ENCODE assay signal across 8 mouse cellular contexts in genomic region chr16:5203200-5203599, GRCm38 (mm10). TPM values are rescaled to one million over a fixed set of nuclear protein-coding genes. Genes with fewer than 3 reads are reported as not detected.
DNase-seq lines count a peak whose midpoint lies in the region; ATAC-seq and TF ChIP-seq lines count a peak whose summit lies in the region.

No protein-coding gene starts in this region.

- peak overlapping the region; percentile 96 for H3K4me2 ChIP-seq in limb, embryonic 14.5 days (replicated peaks; ENCODE audit: low read depth, low read length, severe bottlenecking)
- H3K4me2 ChIP-seq in midbrain, embryonic 16.5 days (ENCODE audit: low read length) = peak overlapping the region; percentile 92

- WGBS in limb, embryonic 14.5 days = 2% methylated on average over 36 of the region's 36 CpGs
- WGBS in midbrain, embryonic 16.5 days = 1% methylated on average over 36 of the region's 36 CpGs

- ATAC-seq in limb, embryonic 14.5 days (ENCODE audit: low FRiP score, low read depth) = no peak; the same call in 1 of the 2 replicates
- peak; percentile 61; the same call in 1 of the 2 replicates for ATAC-seq in midbrain, embryonic 16.5 days

- intact Hi-C loops in heart, postnatal 36 days (cut with DNase I) = loop anchor here (2.0 kb wide), 1 partner anchor 52 kb away; the partner anchor contains the start of gene Eef2kmt

- H3K9me3 ChIP-seq in limb, embryonic 14.5 days (ENCODE audit: control insufficient read depth, low read length) = no peaks in the 10 kb centered on the region
- no peaks in the 10 kb centered on the region for H3K9me3 ChIP-seq in midbrain, embryonic 16.5 days (replicated peaks; ENCODE audit: control insufficient read depth, low read length, poor library complexity, severe bottlenecking)

- no peaks in the 10 kb centered on the region for H3K27me3 ChIP-seq in limb, embryonic 14.5 days (ENCODE audit: control insufficient read depth, insufficient read depth, low read length)
- no peaks in the 10 kb centered on the region for H3K27me3 ChIP-seq in midbrain, embryonic 16.5 days (ENCODE audit: control insufficient read depth, insufficient read depth, low read depth, low read length)

- H3K27ac ChIP-seq in brown adipose tissue, adult 24 weeks (replicated peaks; ENCODE audit: low read depth, low read length) = peak overlapping the region; percentile 10; the same call in 1 of the 2 replicates
- no peak overlapping the region for H3K27ac ChIP-seq in limb, embryonic 14.5 days (replicated peaks; ENCODE audit: low read depth, low read length)
- no peak overlapping the region for H3K27ac ChIP-seq in midbrain, embryonic 16.5 days (ENCODE audit: low read length)

- no peaks in the 10 kb centered on the region for H3K4me1 ChIP-seq in brown adipose tissue, adult 24 weeks (ENCODE audit: control insufficient read depth, insufficient read depth, insufficient read length, low read length)
- 0 out of 2 replicates have a peak, but pooled peaks cover 5% of the 10 kb centered on the region for H3K4me1 ChIP-seq in limb, embryonic 14.5 days (ENCODE audit: control insufficient read depth, insufficient read depth, low read length)
- H3K4me1 ChIP-seq in midbrain, embryonic 16.5 days (ENCODE audit: control insufficient read depth, insufficient read depth, low read length) = peaks cover 5% of the 10 kb centered on the region; the same call in 1 of the 2 replicates

- peak; percentile 20 for DNase-seq in ovary, postnatal 36 days (ENCODE audit: low spot score)
- DNase-seq in ovary, adult 18-20 months (ENCODE audit: low spot score) = no peak
- DNase-seq in heart, postnatal 36 days = peak; percentile 28 to 42
- no peak for DNase-seq in limb, embryonic 14.5 days (ENCODE audit: low spot score)
- peak; percentile 11 for DNase-seq in yolk sac, embryonic 10.5 days (ENCODE audit: low spot score)
- DNase-seq in ovary, postnatal 14 days (ENCODE audit: low spot score) = no peak

- H3K36me3 ChIP-seq in limb, embryonic 14.5 days (ENCODE audit: control insufficient read depth, insufficient read depth, low read length) = peaks cover 7% of the 10 kb centered on the region; the same call in 1 of the 2 replicates
- H3K36me3 ChIP-seq in midbrain, embryonic 16.5 days (ENCODE audit: control insufficient read depth, insufficient read depth, low read length) = peaks cover 9% of the 10 kb centered on the region

- no peak for TF ChIP-seq POLR2A in limb, embryonic 14.5 days (IDR thresholded peaks at IDR 0.05; ENCODE audit: borderline replicate concordance, extremely low read depth, insufficient read depth, insufficient read length)

- peak overlapping the region; percentile 82 for H3K4me3 ChIP-seq in brown adipose tissue, adult 24 weeks (ENCODE audit: insufficient read depth, low read depth, low read length)
- H3K4me3 ChIP-seq in limb, embryonic 14.5 days (replicated peaks; ENCODE audit: low read length) = peak overlapping the region; percentile 73
- peak overlapping the region; percentile 66 for H3K4me3 ChIP-seq in midbrain, embryonic 16.5 days (ENCODE audit: low read depth, low read length)

- H3K9ac ChIP-seq in limb, embryonic 14.5 days (ENCODE audit: low read depth, low read length, severe bottlenecking) = peak overlapping the region; percentile 69
- peak overlapping the region; percentile 73 for H3K9ac ChIP-seq in midbrain, embryonic 16.5 days (ENCODE audit: low read depth, low read length)

RNA-seq across cellular contexts. Expression of gene Nagpa, which starts 0.6 kb away (rescaled TPM):
- 8.9 and 12.7 TPM in 2 replicates for polyA plus RNA-seq in brown adipose tissue, adult 24 weeks (2012; ENCODE audit: insufficient read depth, insufficient read length, missing spikeins)
- 10 to 100 TPM; 13.4 to 14.5 TPM for total RNA-seq in heart, postnatal 36 days (2021)
- 16.3 and 23.2 TPM in 2 replicates for polyA plus RNA-seq in limb, embryonic 14.5 days (2012; rRNA removed)
- 17.0 and 17.2 TPM in 2 replicates for polyA plus RNA-seq in limb, embryonic 14.5 days (2014; fragmentation: Nextera tagmentation; extraction: Ambion mirVana)
- polyA plus RNA-seq in midbrain, embryonic 16.5 days (2015; fragmentation: Nextera tagmentation; extraction: Ambion mirVana) = 10.4 and 11.4 TPM in 2 replicates

RNA-seq across cellular contexts. Expression of gene AU021092, which starts 18.9 kb away (rescaled TPM):
- not detected in 2 replicates for polyA plus RNA-seq in brown adipose tissue, adult 24 weeks (2012; ENCODE audit: insufficient read depth, insufficient read length, missing spikeins)
- total RNA-seq in heart, postnatal 36 days (2021) = 10 to 100 TPM; 22.9 to 23.6 TPM
- 2.9 and 3.0 TPM in 2 replicates for polyA plus RNA-seq in limb, embryonic 14.5 days (2012; rRNA removed)
- polyA plus RNA-seq in limb, embryonic 14.5 days (2014; fragmentation: Nextera tagmentation; extraction: Ambion mirVana) = 2.5 and 2.9 TPM in 2 replicates
- 15.7 and 16.3 TPM in 2 replicates for polyA plus RNA-seq in midbrain, embryonic 16.5 days (2015; fragmentation: Nextera tagmentation; extraction: Ambion mirVana)

RNA-seq across cellular contexts. Expression of gene Alg1, which starts 30.2 kb away (rescaled TPM):
- 20.0 and 20.2 TPM in 2 replicates for polyA plus RNA-seq in brown adipose tissue, adult 24 weeks (2012; ENCODE audit: insufficient read depth, insufficient read length, missing spikeins)
- 10 to 100 TPM; 13.8 to 14.7 TPM for total RNA-seq in heart, postnatal 36 days (2021)
- polyA plus RNA-seq in limb, embryonic 14.5 days (2012; rRNA removed) = 59.0 and 66.7 TPM in 2 replicates
- 34.8 and 36.0 TPM in 2 replicates for polyA plus RNA-seq in limb, embryonic 14.5 days (2014; fragmentation: Nextera tagmentation; extraction: Ambion mirVana)
- 43.4 TPM in 2 replicates for polyA plus RNA-seq in midbrain, embryonic 16.5 days (2015; fragmentation: Nextera tagmentation; extraction: Ambion mirVana)

RNA-seq across cellular contexts. Expression of gene Eef2kmt, which starts 52.6 kb away (rescaled TPM):
- polyA plus RNA-seq in brown adipose tissue, adult 24 weeks (2012; ENCODE audit: insufficient read depth, insufficient read length, missing spikeins) = 29.4 and 34.0 TPM in 2 replicates
- total RNA-seq in heart, postnatal 36 days (2021) = 1 to 10 TPM; 8.5 to 9.0 TPM
- polyA plus RNA-seq in limb, embryonic 14.5 days (2012; rRNA removed) = 36.1 and 42.7 TPM in 2 replicates
- polyA plus RNA-seq in limb, embryonic 14.5 days (2014; fragmentation: Nextera tagmentation; extraction: Ambion mirVana) = 26.7 and 28.3 TPM in 2 replicates
- 6.3 and 7.7 TPM in 2 replicates for polyA plus RNA-seq in midbrain, embryonic 16.5 days (2015; fragmentation: Nextera tagmentation; extraction: Ambion mirVana)

RNA-seq across cellular contexts. Expression of gene Sec14l5, which starts 56.3 kb away (rescaled TPM):
- 0.38 TPM in 1 of 2 replicates, not detected in the other for polyA plus RNA-seq in brown adipose tissue, adult 24 weeks (2012; ENCODE audit: insufficient read depth, insufficient read length, missing spikeins)
- total RNA-seq in heart, postnatal 36 days (2021) = under 1 TPM; 0.51 to 0.78 TPM
- polyA plus RNA-seq in limb, embryonic 14.5 days (2012; rRNA removed) = 0.45 and 0.61 TPM in 2 replicates
- polyA plus RNA-seq in limb, embryonic 14.5 days (2014; fragmentation: Nextera tagmentation; extraction: Ambion mirVana) = 0.10 and 0.12 TPM in 2 replicates
- 0.40 and 0.80 TPM in 2 replicates for polyA plus RNA-seq in midbrain, embryonic 16.5 days (2015; fragmentation: Nextera tagmentation; extraction: Ambion mirVana)

Comparison
In these comparisons a context has a peak if more than half of its experiments do, and no peak if none do; other contexts are left out.
1. DNase-seq: peak in ovary, postnatal 36 days (single experiment), heart, postnatal 36 days (2 of 2) and yolk sac, embryonic 10.5 days (single experiment); none in ovary, adult 18-20 months (single experiment), limb, embryonic 14.5 days (single experiment) and ovary, postnatal 14 days (single experiment).
2. Peak in every context shown above with its lines, with median percentiles within 50 percentile points of each other: H3K4me3 ChIP-seq.